Mouse (Mus musculus): Measurements from ENCODE around the gene Nod2.

- TF ChIP-seq GATA1 (IDR thresholded peaks at IDR 0.05; ENCODE audit: borderline replicate concordance, low read length) (no peak), FLI1 (IDR thresholded peaks at IDR 0.05; ENCODE audit: low read length) (no peak)
These were observed 4.2 kb upstream of the Nod2 start for GRCm38 (mm10) chr8:88642734-88643564.
